Mouse (Mus musculus) cerebellum, adult 2 months (tissue): Measurements from ENCODE around the gene Zfp53.

Experiments
- CTCF ChIP-seq: fragments of 200-500 bp; IDR thresholded peaks from 2 replicates; pipeline ENCODE4 v1.5.1; 2011; ENCODE audit warnings: low read depth, mild to moderate bottlenecking, control low read depth, low read length, moderate library complexity, borderline replicate concordance; ENCODE audit not compliant: insufficient read depth
- POLR2A ChIP-seq: fragments of 200-500 bp; IDR thresholded peaks from 2 replicates; pipeline ENCODE4 v1.6.1; 2011; ENCODE audit warnings: low read length, control low read depth, borderline replicate concordance; ENCODE audit not compliant: insufficient read depth

DNA sequence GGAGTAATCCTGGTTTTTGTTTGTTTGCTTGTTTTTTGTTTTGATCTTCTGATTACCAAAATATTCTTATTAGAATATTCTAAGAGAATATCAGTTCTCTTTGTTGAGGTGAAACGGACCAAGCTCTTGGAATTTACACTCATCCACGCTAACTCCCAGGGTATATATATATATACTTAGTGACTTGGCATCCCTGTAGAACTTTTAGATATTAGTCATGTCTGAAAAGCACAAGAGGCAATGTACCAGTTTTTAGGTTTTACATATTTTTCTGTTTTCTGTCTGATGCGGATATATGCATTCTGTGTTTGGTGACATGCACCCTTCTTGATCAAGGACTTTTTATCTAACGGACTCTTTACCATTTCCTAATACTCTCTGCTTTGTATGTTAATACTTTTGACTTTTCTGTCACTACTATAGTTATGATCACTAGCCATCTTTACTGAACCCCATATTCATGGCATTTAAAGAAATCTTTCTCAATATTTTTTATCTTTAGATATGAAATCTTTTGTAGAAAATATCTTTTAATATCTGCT, 28.4 kb downstream of the Zfp53 start:
- TF ChIP-seq CTCF (no peak), POLR2A (no peak)
